Mouse (Mus musculus) liver, embryonic 11.5 days (tissue): ENCODE results near the gene Emilin3. TPM values are rescaled to one million over a fixed set of nuclear protein-coding genes. Genes with fewer than 3 reads are reported as not detected.

Source experiments
- ATAC-seq: fragments of 200-750 bp; cut with Nextera tagmentation; replicated peaks from 2 replicates; pipeline ENCODE4 v1.8.0; 2017; ENCODE audit warnings: moderate number of reproducible peaks, mild to moderate bottlenecking, moderate TSS enrichment, moderate library complexity; ENCODE audit not compliant: low FRiP score
- DNase-seq: peaks from one replicate; pipeline ENCODE4 v3.0.0-alpha.2; 2017; ENCODE audit warnings: low spot score
- H3K27ac ChIP-seq: fragments of 300-500 bp; sonication (generic); 2 replicates; pipeline ENCODE4 v1.5.1; 2014; ENCODE audit warnings: mild to moderate bottlenecking, low read depth, low read length, control low read depth
- H3K27me3 ChIP-seq: fragments of 300-500 bp; sonication (generic); replicated peaks from 2 replicates; pipeline ENCODE4 v1.6.1; 2014; ENCODE audit warnings: low read length, mixed read lengths; ENCODE audit not compliant: control insufficient read depth, insufficient read depth
- H3K36me3 ChIP-seq: fragments of 300-500 bp; sonication (generic); 2 replicates; pipeline ENCODE4 v1.6.1; 2014; ENCODE audit warnings: mild to moderate bottlenecking, low read length, moderate library complexity, mixed read lengths; ENCODE audit not compliant: control insufficient read depth, insufficient read depth
- H3K4me1 ChIP-seq: fragments of 300-500 bp; sonication (generic); replicated peaks from 2 replicates; pipeline ENCODE4 v1.6.1; 2014; ENCODE audit warnings: low read length, mixed read lengths; ENCODE audit not compliant: control insufficient read depth, insufficient read depth
- H3K4me2 ChIP-seq: fragments of 300-500 bp; sonication (generic); 2 replicates; pipeline ENCODE4 v1.6.1; 2014; ENCODE audit warnings: mild to moderate bottlenecking, control low read depth, moderate library complexity
- H3K4me3 ChIP-seq: fragments of 300-500 bp; sonication (generic); 2 replicates; pipeline ENCODE4 v1.5.1; 2014; ENCODE audit warnings: low read depth, low read length, control low read depth
- H3K9ac ChIP-seq: fragments of 300-500 bp; sonication (generic); 2 replicates; pipeline ENCODE4 v1.6.1; 2014; ENCODE audit warnings: low read depth, low read length, control low read depth
- H3K9me3 ChIP-seq: fragments of 300-500 bp; sonication (generic); 2 replicates; pipeline ENCODE4 v1.6.1; 2016; ENCODE audit warnings: low read length, inconsistent platforms, mixed read lengths; ENCODE audit not compliant: control insufficient read depth
- WGBS: fragments of 180-500 bp; shearing (Covaris S2); extraction: QIAGEN DNeasy Blood & Tissue Kit; methylation state at CpG from one replicate; pipeline ENCODE4 v1.1.7; 2014; 5-methylcytosine and 5-hydroxymethylcytosine counted together
- polyA plus RNA-seq: library from polyadenylated mRNA; unstranded; fragments of >200 nt; fragmentation: Nextera tagmentation; extraction: Ambion mirVana; gene quantifications from 2 replicates; pipeline ENCODE4 v1.2.1, GENCODE M21; 2014

Gene Emilin3
- polyA plus RNA-seq, 1 experiment from 2014 or later = 1.3 TPM

DNA sequence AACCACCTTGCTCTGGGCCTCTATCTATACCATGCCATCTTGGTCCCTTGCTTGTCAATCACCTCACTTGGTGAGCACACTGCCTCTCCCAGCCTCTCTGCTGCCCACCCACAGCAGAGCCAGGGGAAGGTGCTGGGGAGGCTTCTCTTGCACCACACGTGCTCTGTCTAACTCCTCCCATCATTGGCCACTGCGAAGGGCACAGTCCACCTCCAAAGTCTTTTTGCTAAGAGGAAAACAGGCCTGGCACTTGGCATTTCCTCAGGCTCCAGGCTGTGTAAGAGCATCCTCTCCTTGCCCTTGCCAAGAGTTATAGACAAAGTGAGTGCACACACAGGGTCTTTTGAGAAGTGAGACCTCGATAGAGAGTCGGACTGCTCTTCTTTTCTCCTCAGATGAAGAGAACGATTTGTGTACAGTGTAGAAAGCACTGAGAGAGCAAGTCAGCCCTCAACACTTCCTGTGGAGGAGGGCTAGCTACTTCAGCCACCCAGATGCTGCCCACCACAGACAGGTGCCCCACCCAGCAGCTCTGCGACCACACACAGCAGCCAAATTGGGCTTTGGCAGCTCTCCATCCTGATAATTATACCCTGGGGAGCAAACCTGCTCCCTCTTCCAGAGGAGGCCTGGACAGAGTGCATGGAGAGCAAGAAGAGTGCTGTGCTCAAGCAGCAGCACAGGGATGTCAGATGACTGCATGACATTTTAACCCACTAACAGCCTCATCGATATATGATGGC, 41.2 kb upstream of the Emilin3 start:
- no peaks in the 10 kb centered on the region for H3K9me3 ChIP-seq
- 89% methylated on average over 7 of the region's 7 CpGs for WGBS
- DNase-seq (no peak), ATAC-seq (no peak)
- H3K36me3 ChIP-seq = peaks cover 32% of the 10 kb centered on the region
- no peak overlapping the region for H3K4me3 ChIP-seq
- no peak overlapping the region for H3K4me2 ChIP-seq
- H3K27me3 ChIP-seq = no peaks in the 10 kb centered on the region
- H3K27ac ChIP-seq = no peak overlapping the region
- no peak overlapping the region for H3K9ac ChIP-seq
- H3K4me1 ChIP-seq = no peaks in the 10 kb centered on the region

GRCm38 (mm10) chr2:160951595-160951994, 39.5 kb upstream of the Emilin3 start:
- DNase-seq = no peak
- ATAC-seq = no peak
- Histone ChIP-seq H3K4me2 (no peak overlapping the region), H3K27me3 (no peaks in the 10 kb centered on the region), H3K36me3 (peaks cover 31% of the 10 kb centered on the region), H3K9me3 (no peaks in the 10 kb centered on the region), H3K4me3 (no peak overlapping the region), H3K9ac (no peak overlapping the region), H3K27ac (no peak overlapping the region), H3K4me1 (no peaks in the 10 kb centered on the region)
- WGBS = 76% methylated on average over 4 of the region's 4 CpGs

DNA sequence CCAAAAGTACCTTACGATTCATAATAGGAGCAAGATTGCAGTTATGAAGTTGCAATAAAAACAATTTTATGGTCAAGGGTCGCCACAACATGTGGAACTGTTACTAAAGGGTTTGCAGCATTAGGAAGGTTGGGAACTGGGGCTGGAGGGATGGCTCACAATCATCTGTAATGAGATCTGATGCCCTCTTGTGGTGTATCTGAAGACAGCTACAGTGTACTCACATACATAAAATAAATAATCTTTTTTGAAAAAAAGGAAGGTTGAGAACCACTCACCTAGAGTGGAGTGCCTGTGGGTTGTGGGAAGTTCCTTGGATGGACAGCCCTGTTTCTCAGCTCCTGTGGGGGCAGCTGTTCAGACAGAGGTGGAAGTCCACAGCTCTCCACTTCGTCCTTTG, 30.3 kb upstream of the Emilin3 start:
- Histone ChIP-seq H3K36me3 (no peaks in the 10 kb centered on the region), H3K4me3 (no peak overlapping the region), H3K4me1 (no peaks in the 10 kb centered on the region; the same call in 1 of the 2 replicates), H3K4me2 (no peak overlapping the region), H3K27ac (no peak overlapping the region), H3K9ac (no peak overlapping the region), H3K27me3 (no peaks in the 10 kb centered on the region), H3K9me3 (no peaks in the 10 kb centered on the region)
- no peak for DNase-seq
- ATAC-seq = no peak
- 60% methylated on average over 3 of the region's 3 CpGs for WGBS

- no peak overlapping the region for H3K27ac ChIP-seq
- 53% methylated on average over 17 of the region's 17 CpGs for WGBS
- no peak for DNase-seq
- no peaks in the 10 kb centered on the region for H3K36me3 ChIP-seq
- H3K4me3 ChIP-seq = no peak overlapping the region
- no peak overlapping the region for H3K9ac ChIP-seq
- H3K9me3 ChIP-seq = no peaks in the 10 kb centered on the region
- H3K4me2 ChIP-seq = no peak overlapping the region
- no peaks in the 10 kb centered on the region; the same call in 1 of the 2 replicates for H3K4me1 ChIP-seq
- no peaks in the 10 kb centered on the region for H3K27me3 ChIP-seq
- ATAC-seq = no peak
Observed at GRCm38 (mm10) chr2:160940930-160941709, 29.0 kb upstream of the Emilin3 start.

- ATAC-seq = no peak
- H3K9ac ChIP-seq = no peak overlapping the region
- H3K27ac ChIP-seq = no peak overlapping the region
- no peaks in the 10 kb centered on the region for H3K9me3 ChIP-seq
- no peak overlapping the region for H3K4me3 ChIP-seq
- H3K4me1 ChIP-seq = no peaks in the 10 kb centered on the region
- no peaks in the 10 kb centered on the region for H3K36me3 ChIP-seq
- no peak overlapping the region for H3K4me2 ChIP-seq
- WGBS = 80% methylated on average over 4 of the region's 4 CpGs
- no peak for DNase-seq
- no peaks in the 10 kb centered on the region; the same call in 1 of the 2 replicates for H3K27me3 ChIP-seq
Observed at GRCm38 (mm10) chr2:160934451-160934850, 22.3 kb upstream of the Emilin3 start.

- no peak for DNase-seq
- Histone ChIP-seq H3K27me3 (no peaks in the 10 kb centered on the region; the same call in 1 of the 2 replicates), H3K4me3 (no peak overlapping the region), H3K4me2 (no peak overlapping the region), H3K4me1 (no peaks in the 10 kb centered on the region), H3K36me3 (no peaks in the 10 kb centered on the region), H3K9me3 (no peaks in the 10 kb centered on the region), H3K27ac (no peak overlapping the region), H3K9ac (no peak overlapping the region)
- WGBS = 61% methylated on average over 5 of the region's 5 CpGs
- ATAC-seq = no peak
Observed at GRCm38 (mm10) chr2:160933890-160934289, 21.8 kb upstream of the Emilin3 start.

- no peak overlapping the region for H3K4me3 ChIP-seq
- no peak overlapping the region for H3K9ac ChIP-seq
- ATAC-seq (no peak), DNase-seq (no peak)
- no peaks in the 10 kb centered on the region; the same call in 1 of the 2 replicates for H3K27me3 ChIP-seq
- H3K4me2 ChIP-seq = no peak overlapping the region
- no peaks in the 10 kb centered on the region for H3K9me3 ChIP-seq
- no peaks in the 10 kb centered on the region for H3K4me1 ChIP-seq
- no peaks in the 10 kb centered on the region for H3K36me3 ChIP-seq
- WGBS = 74% methylated on average over 3 of the region's 3 CpGs
- H3K27ac ChIP-seq = no peak overlapping the region
Observed at GRCm38 (mm10) chr2:160932981-160933380, 20.9 kb upstream of the Emilin3 start.

DNA sequence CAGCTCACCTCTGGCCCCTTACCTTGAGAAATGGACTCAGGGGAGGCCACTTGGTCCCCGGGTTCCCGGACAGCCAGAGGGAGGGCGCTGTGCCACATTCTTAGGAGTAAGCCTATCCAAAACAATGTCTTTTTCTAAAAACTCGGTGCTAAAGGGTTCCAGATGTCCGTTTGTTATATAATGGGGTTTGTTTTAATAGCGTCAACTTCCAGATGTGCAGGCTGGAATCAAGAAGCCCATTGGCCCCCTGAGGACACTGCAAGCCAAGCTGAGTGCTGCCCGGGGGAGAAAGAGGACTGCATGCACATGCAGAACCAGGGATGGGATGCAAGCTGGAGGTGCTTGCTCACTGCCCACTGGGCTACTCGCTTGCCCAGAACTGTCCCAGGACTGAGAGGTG, 20.2 kb upstream of the Emilin3 start:
- WGBS = 71% methylated on average over 8 of the region's 8 CpGs
- H3K36me3 ChIP-seq = no peaks in the 10 kb centered on the region
- no peaks in the 10 kb centered on the region for H3K9me3 ChIP-seq
- DNase-seq = no peak
- H3K4me3 ChIP-seq = no peak overlapping the region
- H3K27ac ChIP-seq = no peak overlapping the region
- no peak for ATAC-seq
- no peak overlapping the region for H3K4me2 ChIP-seq
- H3K4me1 ChIP-seq = no peaks in the 10 kb centered on the region
- H3K27me3 ChIP-seq = no peaks in the 10 kb centered on the region; the same call in 1 of the 2 replicates
- H3K9ac ChIP-seq = no peak overlapping the region
